Mouse (Mus musculus) kidney, embryonic 14.5 days (tissue): ENCODE data around the gene Mpzl1. TPM values are rescaled to one million over a fixed set of nuclear protein-coding genes. Genes with fewer than 3 reads are reported as not detected.

Source experiments
- ATAC-seq: fragments of 200-750 bp; cut with Nextera tagmentation; 2 replicates; pipeline ENCODE4 v1.8.0; 2017; ENCODE audit warnings: moderate number of reproducible peaks, mild to moderate bottlenecking, moderate TSS enrichment, moderate library complexity; ENCODE audit not compliant: low FRiP score, low TSS enrichment
- H3K27ac ChIP-seq: fragments of 300-500 bp; sonication (generic); 2 replicates; pipeline ENCODE4 v1.5.1; 2014; ENCODE audit warnings: low read depth, mild to moderate bottlenecking, low read length, moderate library complexity, mixed read lengths
- H3K27me3 ChIP-seq: fragments of 300-500 bp; sonication (generic); 2 replicates; pipeline ENCODE4 v1.6.1; 2014; ENCODE audit warnings: mild to moderate bottlenecking, low read length; ENCODE audit not compliant: control insufficient read depth, insufficient read depth
- H3K36me3 ChIP-seq: fragments of 300-500 bp; sonication (generic); 2 replicates; pipeline ENCODE4 v1.6.1; 2014; ENCODE audit warnings: low read length, mixed read lengths; ENCODE audit not compliant: control insufficient read depth, insufficient read depth
- H3K4me1 ChIP-seq: fragments of 300-500 bp; sonication (generic); 2 replicates; pipeline ENCODE4 v1.6.1; 2014; ENCODE audit warnings: low read length, mixed read lengths; ENCODE audit not compliant: control insufficient read depth, insufficient read depth
- H3K4me2 ChIP-seq: fragments of 300-500 bp; sonication (generic); replicated peaks from 2 replicates; pipeline ENCODE4 v1.6.1; 2014; ENCODE audit warnings: low read depth, mild to moderate bottlenecking, low read length
- H3K4me3 ChIP-seq: fragments of 300-500 bp; sonication (generic); 2 replicates; pipeline ENCODE4 v1.5.1; 2014; ENCODE audit warnings: mild to moderate bottlenecking, low read length
- H3K9ac ChIP-seq: fragments of 300-500 bp; sonication (generic); 2 replicates; pipeline ENCODE4 v1.6.1; 2014; ENCODE audit warnings: low read depth, mild to moderate bottlenecking, low read length, moderate library complexity
- H3K9me3 ChIP-seq: fragments of 300-500 bp; sonication (generic); 2 replicates; pipeline ENCODE4 v1.6.1; 2016; ENCODE audit warnings: low read length; ENCODE audit not compliant: control insufficient read depth
- WGBS: fragments of 180-500 bp; shearing (Covaris S2); extraction: QIAGEN DNeasy Blood & Tissue Kit; methylation state at CpG from one replicate; pipeline ENCODE4 v1.1.7; 2014; 5-methylcytosine and 5-hydroxymethylcytosine counted together
- polyA plus RNA-seq: library from polyadenylated mRNA; unstranded; fragments of >200 nt; fragmentation: Nextera tagmentation; extraction: Ambion mirVana; gene quantifications from 2 replicates; pipeline ENCODE4 v1.2.1, GENCODE M21; 2014

Mpzl1 gene
- polyA plus RNA-seq, 1 experiment from 2014 or later, result 253 TPM

- H3K4me2 ChIP-seq, result no peak overlapping the region
- no peak overlapping the region for H3K4me3 ChIP-seq
- no peaks in the 10 kb centered on the region for H3K27me3 ChIP-seq
- no peaks in the 10 kb centered on the region for H3K36me3 ChIP-seq
- H3K9ac ChIP-seq, result no peak overlapping the region
- peaks cover 14% of the 10 kb centered on the region for H3K4me1 ChIP-seq
- no peak overlapping the region for H3K27ac ChIP-seq
- peaks cover 3% of the 10 kb centered on the region for H3K9me3 ChIP-seq
- ATAC-seq, result peak; percentile 79
- WGBS, result 29% methylated on average over 12 of the region's 12 CpGs
Measured at GRCm38 (mm10) chr1:165583529-165584184, 50.7 kb downstream of the Mpzl1 start.

- ATAC-seq, result no peak
- Histone ChIP-seq H3K36me3 (no peaks in the 10 kb centered on the region), H3K27ac (no peak overlapping the region), H3K4me1 (0 out of 2 replicates have a peak, but pooled peaks cover 6% of the 10 kb centered on the region), H3K4me3 (no peak overlapping the region), H3K27me3 (no peaks in the 10 kb centered on the region), H3K4me2 (no peak overlapping the region), H3K9ac (no peak overlapping the region), H3K9me3 (peaks cover 3% of the 10 kb centered on the region)
- 94% methylated on average over 3 of the region's 3 CpGs for WGBS
Measured at GRCm38 (mm10) chr1:165581255-165581654, 53.1 kb downstream of the Mpzl1 start.

- no peak overlapping the region for H3K4me2 ChIP-seq
- no peaks in the 10 kb centered on the region for H3K36me3 ChIP-seq
- no peaks in the 10 kb centered on the region for H3K4me1 ChIP-seq
- ATAC-seq, result no peak
- H3K9me3 ChIP-seq, result peaks cover 3% of the 10 kb centered on the region
- 57% methylated on average over 5 of the region's 5 CpGs for WGBS
- H3K27ac ChIP-seq, result no peak overlapping the region
- no peaks in the 10 kb centered on the region for H3K27me3 ChIP-seq
- H3K9ac ChIP-seq, result no peak overlapping the region
- H3K4me3 ChIP-seq, result no peak overlapping the region
Measured at GRCm38 (mm10) chr1:165579332-165579731, 55.0 kb downstream of the Mpzl1 start.

GRCm38 (mm10) chr1:165576459-165577112, 57.8 kb downstream of the Mpzl1 start:
- Histone ChIP-seq H3K4me3 (no peak overlapping the region), H3K27ac (no peak overlapping the region), H3K36me3 (no peaks in the 10 kb centered on the region), H3K4me1 (no peaks in the 10 kb centered on the region), H3K9me3 (peaks cover 3% of the 10 kb centered on the region), H3K4me2 (no peak overlapping the region), H3K27me3 (no peaks in the 10 kb centered on the region), H3K9ac (no peak overlapping the region)
- no peak for ATAC-seq
- WGBS, result 81% methylated on average over 9 of the region's 9 CpGs

GRCm38 (mm10) chr1:165576005-165576404, 58.3 kb downstream of the Mpzl1 start:
- no peak for ATAC-seq
- no peaks in the 10 kb centered on the region for H3K4me1 ChIP-seq
- no peak overlapping the region for H3K9ac ChIP-seq

GRCm38 (mm10) chr1:165567466-165567865, 66.9 kb downstream of the Mpzl1 start:
- H3K27me3 ChIP-seq, result no peaks in the 10 kb centered on the region
- no peaks in the 10 kb centered on the region for H3K36me3 ChIP-seq
- H3K27ac ChIP-seq, result no peak overlapping the region
- H3K4me3 ChIP-seq, result no peak overlapping the region
- ATAC-seq, result no peak
- 0 out of 2 replicates have a peak, but pooled peaks cover 4% of the 10 kb centered on the region for H3K4me1 ChIP-seq
- no peak overlapping the region for H3K9ac ChIP-seq
- no peaks in the 10 kb centered on the region for H3K9me3 ChIP-seq
- no peak overlapping the region for H3K4me2 ChIP-seq
- 90% methylated on average over 7 of the region's 7 CpGs for WGBS

More at GRCm38 (mm10) chr1:165576005-165576404, 58.3 kb downstream of the Mpzl1 start:
- WGBS, result 78% methylated on average over 4 of the region's 4 CpGs
- Histone ChIP-seq H3K36me3 (no peaks in the 10 kb centered on the region), H3K4me3 (no peak overlapping the region), H3K9me3 (peaks cover 3% of the 10 kb centered on the region), H3K4me2 (no peak overlapping the region), H3K27me3 (no peaks in the 10 kb centered on the region), H3K27ac (no peak overlapping the region)

GRCm38 (mm10) chr1:165565283-165565682, 69.1 kb downstream of the Mpzl1 start:
- H3K4me2 ChIP-seq, result no peak overlapping the region
- H3K36me3 ChIP-seq, result no peaks in the 10 kb centered on the region
- H3K27me3 ChIP-seq, result no peaks in the 10 kb centered on the region
- 0 out of 2 replicates have a peak, but pooled peaks cover 4% of the 10 kb centered on the region for H3K4me1 ChIP-seq
- 95% methylated on average over 4 of the region's 4 CpGs for WGBS
- H3K9me3 ChIP-seq, result no peaks in the 10 kb centered on the region
- no peak overlapping the region for H3K9ac ChIP-seq
- no peak overlapping the region for H3K4me3 ChIP-seq
- no peak for ATAC-seq
- no peak overlapping the region for H3K27ac ChIP-seq

GRCm38 (mm10) chr1:165559073-165559472, 75.3 kb downstream of the Mpzl1 start:
- no peak overlapping the region for H3K27ac ChIP-seq
- no peak overlapping the region for H3K9ac ChIP-seq
- ATAC-seq, result no peak
- WGBS, result 87% methylated on average over 9 of the region's 9 CpGs
- no peak overlapping the region for H3K4me3 ChIP-seq
- no peak overlapping the region for H3K4me2 ChIP-seq
- no peaks in the 10 kb centered on the region for H3K4me1 ChIP-seq
- no peaks in the 10 kb centered on the region for H3K36me3 ChIP-seq
- H3K9me3 ChIP-seq, result no peaks in the 10 kb centered on the region
- H3K27me3 ChIP-seq, result no peaks in the 10 kb centered on the region

- Histone ChIP-seq H3K27ac (no peak overlapping the region), H3K36me3 (no peaks in the 10 kb centered on the region), H3K27me3 (no peaks in the 10 kb centered on the region), H3K9ac (no peak overlapping the region), H3K4me3 (no peak overlapping the region), H3K4me2 (no peak overlapping the region), H3K4me1 (no peaks in the 10 kb centered on the region), H3K9me3 (peaks cover 4% of the 10 kb centered on the region; the same call in 1 of the 2 replicates)
- 66% methylated on average over 2 of the region's 2 CpGs for WGBS
- ATAC-seq, result no peak
Measured at GRCm38 (mm10) chr1:165556711-165557110, 77.6 kb downstream of the Mpzl1 start.
